Mouse (Mus musculus) layer of hippocampus, adult 18-20 months (tissue): ENCODE results near the gene Cdhr4. TPM values are rescaled to one million over a fixed set of nuclear protein-coding genes. Genes with fewer than 3 reads are reported as not detected.

Source experiments
- total RNA-seq, 2 experiments: library from RNA; stranded (reverse); gene quantifications; 2 replicates each; pipeline ENCODE4 v1.2.3; 2021

The Cdhr4 gene
- total RNA-seq, 2 experiments from 2014 or later, result 4.4 to 6.9 TPM

Other genes starting within 250 kb of the Cdhr4 start
- 100 to 1,000 TPM; 126 to 142 TPM for gene Rbm5, start 221.5 kb upstream of the Cdhr4 start, total RNA-seq
- 10 to 100 TPM; 52.3 to 59.6 TPM for gene Rbm6, start 119.3 kb upstream of the Cdhr4 start, total RNA-seq
- 10 to 100 TPM; 25.9 to 27.4 TPM for gene Mon1a, start 104.3 kb upstream of the Cdhr4 start, total RNA-seq
- 1 to 10 TPM; 1.9 TPM for gene Mst1r, start 85.6 kb upstream of the Cdhr4 start, total RNA-seq
- gene Actl11, start 64.0 kb upstream of the Cdhr4 start, total RNA-seq, result not detected
- 100 to 1,000 TPM; 554 to 575 TPM for gene Camkv, start 56.8 kb upstream of the Cdhr4 start, total RNA-seq
- 10 to 100 TPM; 17.1 to 18.9 TPM for gene Traip, start 42.4 kb upstream of the Cdhr4 start, total RNA-seq
- 1 to 10 TPM; 5.1 to 5.9 TPM for gene Uba7, start 17.0 kb upstream of the Cdhr4 start, total RNA-seq
- gene Gm20661, start 9.4 kb upstream of the Cdhr4 start, total RNA-seq, result 1 to 10 TPM; 2.0 TPM
- 10 to 100 TPM; 10.7 to 14.7 TPM for gene Inka1, start 6.6 kb upstream of the Cdhr4 start, total RNA-seq
- 1 to 10 TPM; 2.5 to 5.5 TPM for gene Gm20662, start 3.9 kb downstream of the Cdhr4 start, total RNA-seq
- 100 to 1,000 TPM; 241 to 243 TPM for gene Ip6k1, start 10.0 kb downstream of the Cdhr4 start, total RNA-seq
- gene Gmppb, start 56.7 kb downstream of the Cdhr4 start, total RNA-seq, result 10 to 100 TPM; 15.5 to 17.2 TPM
- gene Amigo3, start 60.7 kb downstream of the Cdhr4 start, total RNA-seq, result 1 to 10 TPM; 2.3 to 2.5 TPM
- gene Mst1, start 87.9 kb downstream of the Cdhr4 start, total RNA-seq, result not detected
- gene Rnf123, start 90.8 kb downstream of the Cdhr4 start, total RNA-seq, result 100 to 1,000 TPM in 1 of 2 experiments, 10 to 100 TPM in 1; 87.8 to 104 TPM
- 10 to 100 TPM; 27.0 to 35.7 TPM for gene Apeh, start 102.1 kb downstream of the Cdhr4 start, total RNA-seq
- gene Bsn, start 197.9 kb downstream of the Cdhr4 start, total RNA-seq, result 100 to 1,000 TPM; 228 to 231 TPM